Comparison of ENCODE assay signal across 28 mouse cellular contexts in the genomic region with DNA sequence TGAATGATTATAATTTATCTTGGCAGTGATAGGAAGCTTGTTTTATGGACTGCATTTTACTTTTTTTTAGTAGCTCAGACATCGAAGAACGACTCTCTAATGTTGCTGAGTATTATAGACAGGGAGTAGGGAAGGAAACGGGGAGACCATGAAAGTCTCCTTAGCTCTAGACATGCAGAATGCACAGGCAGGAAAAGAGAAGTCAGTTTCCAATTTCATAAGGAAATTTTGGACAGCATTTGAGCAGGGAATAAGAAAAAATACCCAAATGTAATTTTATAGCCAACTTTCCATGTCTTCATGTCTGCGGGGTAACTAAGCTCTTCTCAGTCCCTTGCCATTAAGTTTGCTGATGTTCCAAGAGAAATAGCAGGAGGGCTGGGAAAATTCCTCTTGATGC.
DNase-seq lines count a peak whose midpoint lies in the region; ATAC-seq and TF ChIP-seq lines count a peak whose summit lies in the region.
"Had no signal": no experiment of that assay in that cellular context is flagged by ENCODE, and none has a peak within 500 bp of the region (broad histone marks: within the 10 kb centered on the region; RNA-seq: fewer than 3 reads in every experiment).

No protein-coding gene starts in this region.

- H3K27ac ChIP-seq in embryonic facial prominence, embryonic 13.5 days: peak overlapping the region; percentile 62
- no peak overlapping the region for H3K27ac ChIP-seq in embryonic facial prominence, embryonic 10.5 days (replicated peaks)
- H3K27ac ChIP-seq in kidney, postnatal 0 days: peak overlapping the region; percentile 87
- no peak overlapping the region for H3K27ac ChIP-seq in neural tube, embryonic 15.5 days (replicated peaks)
- H3K27ac ChIP-seq: forebrain, embryonic 10.5 days; forebrain, embryonic 15.5 days; heart, embryonic 10.5 days; heart, embryonic 15.5 days; liver, embryonic 13.5 days; neural tube, embryonic 12.5 days had no signal

- H3K4me3 ChIP-seq in embryonic facial prominence, embryonic 13.5 days: no peak overlapping the region
- H3K4me3 ChIP-seq in embryonic facial prominence, embryonic 10.5 days: no peak overlapping the region
- H3K4me3 ChIP-seq in kidney, postnatal 0 days (replicated peaks; ENCODE audit: low read depth, low read length): no peak overlapping the region
- H3K4me3 ChIP-seq in neural tube, embryonic 15.5 days (replicated peaks): no peak overlapping the region
- H3K4me3 ChIP-seq: forebrain, embryonic 10.5 days; forebrain, embryonic 15.5 days; gastrocnemius, adult 2 months; heart, embryonic 10.5 days; heart, embryonic 15.5 days; liver, embryonic 13.5 days; neural tube, embryonic 12.5 days had no signal

- no peaks in the 10 kb centered on the region for H3K9me3 ChIP-seq in embryonic facial prominence, embryonic 13.5 days
- no peaks in the 10 kb centered on the region for H3K9me3 ChIP-seq in embryonic facial prominence, embryonic 10.5 days
- no peaks in the 10 kb centered on the region for H3K9me3 ChIP-seq in kidney, postnatal 0 days (replicated peaks; ENCODE audit: low read length)
- no peaks in the 10 kb centered on the region for H3K9me3 ChIP-seq in neural tube, embryonic 15.5 days (replicated peaks)
- H3K9me3 ChIP-seq: forebrain, embryonic 10.5 days; forebrain, embryonic 15.5 days; heart, embryonic 10.5 days; heart, embryonic 15.5 days; neural tube, embryonic 12.5 days had no signal

- no peak for ATAC-seq in embryonic facial prominence, embryonic 13.5 days (ENCODE audit: insufficient number of reproducible peaks, insufficient read depth, low FRiP score, low TSS enrichment, low read depth)
- ATAC-seq in kidney, postnatal 0 days (replicated peaks; ENCODE audit: low FRiP score, low read depth): no peak
- no peak for ATAC-seq in neural tube, embryonic 15.5 days (ENCODE audit: low FRiP score)
- ATAC-seq: activated CD4-positive, CD25-positive, alpha-beta regulatory T cell, adult 4 months; forebrain, embryonic 15.5 days; hindbrain, embryonic 16.5 days; midbrain, embryonic 16.5 days had no signal

- no peak for DNase-seq in embryonic facial prominence, embryonic 10.5 days (ENCODE audit: low spot score)
- DNase-seq in kidney, postnatal 0 days (ENCODE audit: low spot score): no peak
- no peak for DNase-seq in kidney, adult 11 months
- DNase-seq in neural tube, embryonic 10.5 days (ENCODE audit: extremely low spot score, low spot score): no peak
- no peak for DNase-seq in liver
- DNase-seq in gastrocnemius, postnatal 36 days: no peak
- DNase-seq: adrenal gland, adult 2 months; cerebellum, adult 2 months; cerebellum, postnatal 14 days; gastrocnemius, adult 2 months; kidney, adult 2 months; layer of hippocampus, postnatal 36 days; left cerebral cortex, postnatal 4 days; liver, embryonic 13.5 days; lung, postnatal 14 days; thymus, adult 2 months; thymus, postnatal 36 days had no signal

- no peaks in the 10 kb centered on the region for H3K27me3 ChIP-seq in embryonic facial prominence, embryonic 13.5 days
- no peaks in the 10 kb centered on the region for H3K27me3 ChIP-seq in embryonic facial prominence, embryonic 10.5 days (replicated peaks; ENCODE audit: low read depth, poor library complexity, severe bottlenecking)
- no peaks in the 10 kb centered on the region for H3K27me3 ChIP-seq in kidney, postnatal 0 days (ENCODE audit: insufficient read depth, low read length)
- no peaks in the 10 kb centered on the region for H3K27me3 ChIP-seq in neural tube, embryonic 15.5 days (replicated peaks)
- H3K27me3 ChIP-seq: forebrain, embryonic 15.5 days; heart, embryonic 15.5 days; liver, embryonic 13.5 days; neural tube, embryonic 12.5 days had no signal

- 0 out of 2 replicates have a peak overlapping the region, but pooled peaks have one; percentile 19 for H3K4me2 ChIP-seq in embryonic facial prominence, embryonic 13.5 days
- peak overlapping the region; percentile 44; the same call in 1 of the 2 replicates for H3K4me2 ChIP-seq in kidney, postnatal 0 days (ENCODE audit: low read length)
- H3K4me2 ChIP-seq in neural tube, embryonic 15.5 days: 0 out of 2 replicates have a peak overlapping the region, but pooled peaks have one; percentile 19
- H3K4me2 ChIP-seq: forebrain, embryonic 15.5 days; heart, embryonic 15.5 days; liver, embryonic 13.5 days; midbrain, embryonic 11.5 days had no signal

- TF ChIP-seq CTCF in kidney, postnatal 0 days (IDR thresholded peaks at IDR 0.05; ENCODE audit: low read depth): no peak

- no peak overlapping the region for H3K9ac ChIP-seq in embryonic facial prominence, embryonic 13.5 days
- H3K9ac ChIP-seq in kidney, postnatal 0 days (ENCODE audit: low read depth, low read length): no peak overlapping the region
- no peak overlapping the region for H3K9ac ChIP-seq in neural tube, embryonic 15.5 days (replicated peaks)
- H3K9ac ChIP-seq: forebrain, embryonic 15.5 days; heart, embryonic 15.5 days; liver, embryonic 13.5 days; neural tube, embryonic 12.5 days had no signal

- intact Hi-C loops in gastrocnemius, postnatal 36 days (cut with DNase I): no loop called here

- H3K4me1 ChIP-seq in embryonic facial prominence, embryonic 13.5 days: peaks cover 24% of the 10 kb centered on the region
- peaks cover 15% of the 10 kb centered on the region for H3K4me1 ChIP-seq in embryonic facial prominence, embryonic 10.5 days
- peaks cover 9% of the 10 kb centered on the region; the same call in 1 of the 2 replicates for H3K4me1 ChIP-seq in kidney, postnatal 0 days (replicated peaks; ENCODE audit: insufficient read depth, low read length)
- 0 out of 2 replicates have a peak, but pooled peaks cover 3% of the 10 kb centered on the region for H3K4me1 ChIP-seq in neural tube, embryonic 15.5 days
- H3K4me1 ChIP-seq: forebrain, embryonic 15.5 days; heart, embryonic 10.5 days; heart, embryonic 15.5 days; liver, embryonic 13.5 days had no signal

- no peaks in the 10 kb centered on the region for H3K36me3 ChIP-seq in embryonic facial prominence, embryonic 13.5 days
- no peaks in the 10 kb centered on the region for H3K36me3 ChIP-seq in embryonic facial prominence, embryonic 10.5 days (replicated peaks)
- no peaks in the 10 kb centered on the region for H3K36me3 ChIP-seq in kidney, postnatal 0 days (ENCODE audit: insufficient read depth, low read length)
- H3K36me3 ChIP-seq in neural tube, embryonic 15.5 days: no peaks in the 10 kb centered on the region
- H3K36me3 ChIP-seq: forebrain, embryonic 10.5 days; forebrain, embryonic 15.5 days; heart, embryonic 10.5 days; heart, embryonic 15.5 days; liver, embryonic 13.5 days; neural tube, embryonic 12.5 days had no signal

- 53% methylated on average over 4 of the region's 4 CpGs for WGBS in embryonic facial prominence, embryonic 13.5 days
- WGBS in embryonic facial prominence, embryonic 10.5 days: 90% methylated on average over 4 of the region's 4 CpGs
- WGBS in kidney, postnatal 0 days: 43% methylated on average over 4 of the region's 4 CpGs
- WGBS in neural tube, embryonic 15.5 days: 74% methylated on average over 4 of the region's 4 CpGs

Comparison
In these comparisons a context has a peak if more than half of its experiments do, and no peak if none do; other contexts are left out.
1. H3K27ac ChIP-seq: peak in embryonic facial prominence, embryonic 13.5 days (single experiment) and kidney, postnatal 0 days (single experiment); none in embryonic facial prominence, embryonic 10.5 days (single experiment) and neural tube, embryonic 15.5 days (single experiment).
2. Peak in every context shown above with its lines, with median percentiles within 50 percentile points of each other: H3K4me2 ChIP-seq.